Mouse (Mus musculus) lung, postnatal 36 days (tissue): ENCODE data around the gene Agpat4.
A peak's percentile ranks its signal among the peaks of the same experiment; 100 is the strongest.
"Not testable (repeated sequence)": the region's sequence is repeated elsewhere in the genome, so short reads cannot be mapped to it uniquely, and the experiment has no call there.

Experiments used
- DNase-seq: peaks from one replicate; pipeline ENCODE4 v3.0.0; 2022; ENCODE audit warnings: mixed read lengths

Gene Agpat4

GRCm38 (mm10) chr17:12118561-12118925 is at the start of gene Agpat4:
Agpat4 (plus strand) TSS chr17:12118704.
- peak; percentile 37 for DNase-seq

GRCm38 (mm10) chr17:12076816-12077215 is 41.7 kb upstream of the Agpat4 start:
- no peak for DNase-seq

GRCm38 (mm10) chr17:12080656-12081495 is 37.6 kb upstream of the Agpat4 start:
- peak; percentile 73 for DNase-seq

GRCm38 (mm10) chr17:12082201-12082600 is 36.3 kb upstream of the Agpat4 start:
- no peak for DNase-seq

- DNase-seq: no peak
Measured at GRCm38 (mm10) chr17:12090261-12090927, 28.1 kb upstream of the Agpat4 start.

- DNase-seq: no peak
Measured at GRCm38 (mm10) chr17:12092901-12093564, 25.5 kb upstream of the Agpat4 start.

GRCm38 (mm10) chr17:12094016-12094415 is 24.5 kb upstream of the Agpat4 start:
- DNase-seq: no peak

- peak; percentile 78 for DNase-seq
Measured at GRCm38 (mm10) chr17:12094827-12095590, 23.5 kb upstream of the Agpat4 start.

- no peak for DNase-seq
Measured at GRCm38 (mm10) chr17:12099415-12099814, 19.1 kb upstream of the Agpat4 start.

- no peak for DNase-seq
Measured at GRCm38 (mm10) chr17:12102326-12102725, 16.2 kb upstream of the Agpat4 start.

GRCm38 (mm10) chr17:12103781-12104180 is 14.7 kb upstream of the Agpat4 start:
- no peak for DNase-seq

- no peak for DNase-seq
Measured at GRCm38 (mm10) chr17:12104245-12104644, 14.3 kb upstream of the Agpat4 start.

GRCm38 (mm10) chr17:12104690-12105089 is 13.8 kb upstream of the Agpat4 start:
- DNase-seq: no peak

GRCm38 (mm10) chr17:12106255-12106654 is 12.2 kb upstream of the Agpat4 start:
- DNase-seq: no peak

- DNase-seq: no peak
Measured at GRCm38 (mm10) chr17:12113626-12114025, 4.9 kb upstream of the Agpat4 start.

- no peak for DNase-seq
Measured at GRCm38 (mm10) chr17:12115086-12115485, 3.4 kb upstream of the Agpat4 start.

- no peak for DNase-seq
Measured at GRCm38 (mm10) chr17:12118131-12118530, 373 bp upstream of the Agpat4 start.

GRCm38 (mm10) chr17:12118926-12119641 is 580 bp downstream of the Agpat4 start:
- peak; percentile 94 for DNase-seq

- peak; percentile 64 for DNase-seq
Measured at GRCm38 (mm10) chr17:12119675-12120074, 1.2 kb downstream of the Agpat4 start.

GRCm38 (mm10) chr17:12120268-12120667 is 1.8 kb downstream of the Agpat4 start:
- no peak for DNase-seq

- no peak for DNase-seq
Measured at GRCm38 (mm10) chr17:12121226-12121794, 2.8 kb downstream of the Agpat4 start.

GRCm38 (mm10) chr17:12122262-12122661 is 3.8 kb downstream of the Agpat4 start:
- not testable (repeated sequence) for DNase-seq
